Mouse (Mus musculus): Measurements from ENCODE around the gene Fancg. TPM values are rescaled to one million over a fixed set of nuclear protein-coding genes. Genes with fewer than 3 reads are reported as not detected.

The Fancg gene
- total RNA-seq (2021): 8.7 and 10.2 TPM in 2 replicates
- long read RNA-seq, experiment 1, transcript Fancg-201 (14 exons, 2,771 nt): major isoform, 5 of 16 reads
- long read RNA-seq, experiment 1, partial matches to known transcripts: 2 of 16 reads
- long read RNA-seq, experiment 1, other reads (novel, unspliced or antisense): 9 of 16 reads
- long read RNA-seq, experiment 2, transcript Fancg-201 (14 exons, 2,771 nt): major isoform, 5 of 7 reads
- long read RNA-seq, experiment 2, partial matches to known transcripts: 0 of 7 reads
- long read RNA-seq, experiment 2, other reads (novel, unspliced or antisense): 2 of 7 reads

DNA sequence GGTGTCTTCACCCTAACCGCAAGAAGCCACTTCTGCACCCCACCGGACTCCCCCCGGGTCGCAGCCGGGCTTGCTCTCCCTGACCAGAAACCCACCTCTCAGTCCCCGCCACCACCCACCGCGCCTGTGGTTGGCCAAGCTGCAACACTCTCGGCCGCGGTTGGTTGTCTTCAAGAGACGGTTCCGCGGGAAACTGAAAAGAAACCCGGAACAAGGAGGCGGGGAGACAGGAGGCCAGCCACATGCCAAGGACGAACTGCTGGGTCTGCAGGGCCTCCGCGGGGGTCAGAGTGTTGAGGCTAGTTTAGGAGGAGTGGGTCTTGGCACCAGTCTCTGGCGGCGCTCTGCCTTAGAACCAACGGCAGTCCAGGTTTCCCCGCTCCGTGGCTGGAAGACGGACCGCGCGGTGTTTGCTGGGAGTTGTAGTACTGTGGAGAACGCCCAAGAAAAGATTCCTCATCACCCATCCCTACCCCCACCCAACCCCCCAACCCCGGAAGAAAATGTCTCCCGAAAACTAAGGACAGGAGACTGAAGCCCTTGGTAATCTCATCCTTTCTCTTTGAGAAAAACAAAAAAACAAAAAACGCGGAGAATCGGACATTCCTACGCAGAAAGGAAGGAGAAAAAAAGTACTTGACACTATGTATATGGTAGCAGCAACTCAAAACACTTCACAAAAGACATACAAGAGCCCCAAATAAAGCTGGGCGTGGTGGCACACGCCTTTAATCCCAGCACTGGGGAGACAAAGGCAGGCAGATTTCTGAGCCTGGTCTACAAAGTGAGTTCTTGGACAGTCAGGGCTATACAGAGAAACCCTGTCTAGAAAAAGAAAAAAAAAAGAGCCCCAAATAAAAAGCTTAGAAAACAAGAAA is at the start of gene Fancg:
Gene Fancg (minus strand): TSS at position 346 of the 878 bp plus-strand sequence.
- DNase-seq: peak; percentile 91

DNA sequence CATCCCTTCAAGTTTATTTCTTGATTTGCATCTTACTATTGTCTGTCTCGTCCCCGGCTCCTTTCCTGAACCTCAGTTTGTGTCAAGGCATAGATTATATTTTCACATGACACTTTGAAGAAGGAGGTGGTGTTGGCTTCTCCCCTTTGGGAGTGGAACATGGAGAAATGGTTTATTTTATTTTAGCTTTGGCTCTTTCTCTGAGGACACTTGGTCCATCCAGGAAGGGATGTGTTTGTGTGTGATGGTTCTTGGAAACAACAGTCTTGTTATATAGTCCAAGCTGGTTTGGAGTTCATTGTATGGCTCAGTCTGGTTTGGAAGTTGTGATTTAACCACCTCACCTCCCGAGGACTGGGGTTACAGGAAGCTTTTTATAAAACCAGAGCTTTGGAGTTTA is 49.4 kb upstream of the Fancg start:
- DNase-seq: no peak

DNA sequence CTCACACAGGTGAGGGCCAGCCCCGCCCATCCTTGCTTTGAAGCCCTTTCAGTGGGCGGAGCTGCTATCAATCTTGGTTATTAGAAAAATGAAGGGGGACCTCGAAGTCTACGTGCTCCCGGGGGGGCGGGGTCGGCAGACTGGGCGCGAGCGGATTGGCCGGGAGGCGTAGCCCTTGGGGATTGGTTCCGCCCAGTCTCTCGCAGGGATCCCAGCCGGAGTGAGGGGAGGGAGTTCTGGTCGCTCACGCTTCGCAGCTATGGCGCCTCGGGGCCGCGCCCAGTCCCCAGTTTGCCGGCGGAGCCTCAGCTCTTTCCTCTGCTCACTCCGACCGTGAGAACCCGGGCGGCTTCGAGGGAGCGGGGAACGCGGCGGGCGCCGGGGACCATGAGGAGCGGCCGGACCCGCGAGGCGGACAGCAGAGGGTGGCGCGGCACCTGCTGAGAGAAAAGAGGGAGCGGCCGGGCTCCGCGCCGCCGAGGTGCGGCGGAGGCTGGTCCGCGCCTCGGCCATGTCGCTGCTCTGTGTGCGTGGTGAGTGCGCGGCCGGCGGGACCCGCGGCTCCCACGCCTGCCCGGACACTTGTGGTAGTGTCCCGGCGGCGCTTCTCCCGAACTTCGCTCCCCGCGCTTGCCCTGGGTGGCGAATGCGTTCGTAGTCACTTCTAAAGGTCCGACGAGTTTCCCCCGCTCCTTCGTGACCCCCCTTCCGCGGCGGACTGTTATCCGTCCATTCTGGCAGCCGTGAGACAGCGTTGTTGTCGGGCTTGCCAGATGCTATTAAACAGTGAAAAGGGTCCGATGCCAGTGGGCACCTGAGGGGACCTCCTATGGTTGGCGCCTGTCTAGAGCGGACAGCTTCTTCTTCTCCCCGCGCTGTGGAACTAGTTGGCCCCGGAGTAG is 48.7 kb upstream of the Fancg start, which contains the start of gene Unc13b:
Gene Unc13b (plus strand): TSS at position 201 of the 902 bp plus-strand sequence.
- DNase-seq: peak; percentile 97

DNA sequence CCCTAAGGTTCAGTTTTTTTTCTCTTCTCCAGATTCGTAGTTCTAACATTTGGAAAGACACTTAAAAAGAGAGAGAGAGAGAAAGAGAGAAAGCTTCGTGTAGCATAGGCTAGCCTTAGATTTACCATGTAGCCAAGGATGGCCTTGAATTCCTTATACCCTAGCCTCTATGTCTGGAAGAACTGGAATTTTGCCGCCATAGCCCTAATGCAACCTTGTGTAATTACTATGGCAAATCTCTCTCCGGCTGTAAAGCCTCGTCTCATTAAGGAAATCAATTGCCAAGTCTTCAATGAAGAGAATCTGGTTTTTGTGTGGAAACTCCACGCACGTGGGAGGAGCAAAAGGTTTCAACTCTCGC is 48.1 kb upstream of the Fancg start:
- DNase-seq: no peak

DNA sequence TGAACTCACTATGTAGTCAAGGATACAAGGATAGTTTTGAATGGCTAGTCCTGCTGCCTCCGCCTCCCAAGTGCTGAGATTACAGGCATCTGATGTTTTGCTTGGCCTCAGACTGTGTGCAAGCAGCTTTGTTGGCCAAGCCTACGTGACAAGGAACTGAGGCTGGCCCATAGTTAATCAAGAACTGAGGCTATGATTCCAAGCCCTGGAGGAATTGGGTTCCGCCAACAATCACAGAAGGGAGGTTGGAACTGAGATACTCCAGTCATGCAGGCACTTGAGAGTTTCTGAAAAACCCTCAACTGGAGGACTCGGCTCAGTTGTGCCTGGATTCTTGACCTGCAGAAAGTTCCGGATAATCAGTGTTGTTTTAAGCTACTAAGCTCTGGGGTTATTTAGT is 47.3 kb upstream of the Fancg start:
- DNase-seq: no peak

DNA sequence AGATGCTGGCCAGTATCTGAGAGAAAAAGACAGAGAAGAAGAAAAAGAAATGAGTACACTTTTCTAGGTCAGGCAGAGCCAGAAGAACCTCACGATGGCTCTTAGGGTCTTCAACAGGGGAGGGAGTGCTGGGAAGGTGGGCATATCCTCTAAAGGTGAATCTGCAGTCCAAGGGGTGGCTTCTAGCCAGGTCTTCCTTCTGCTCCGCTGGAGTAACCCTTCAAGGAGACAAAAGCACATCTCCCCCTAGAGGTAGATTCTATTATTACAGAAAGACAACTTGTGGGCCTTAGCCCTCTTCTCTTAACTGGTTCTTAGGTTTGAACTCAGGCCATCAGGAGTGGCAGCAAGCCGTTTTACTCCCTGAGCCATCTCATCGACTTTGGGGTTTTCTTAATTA is 42.3 kb upstream of the Fancg start:
- DNase-seq: peak; percentile 46

DNA sequence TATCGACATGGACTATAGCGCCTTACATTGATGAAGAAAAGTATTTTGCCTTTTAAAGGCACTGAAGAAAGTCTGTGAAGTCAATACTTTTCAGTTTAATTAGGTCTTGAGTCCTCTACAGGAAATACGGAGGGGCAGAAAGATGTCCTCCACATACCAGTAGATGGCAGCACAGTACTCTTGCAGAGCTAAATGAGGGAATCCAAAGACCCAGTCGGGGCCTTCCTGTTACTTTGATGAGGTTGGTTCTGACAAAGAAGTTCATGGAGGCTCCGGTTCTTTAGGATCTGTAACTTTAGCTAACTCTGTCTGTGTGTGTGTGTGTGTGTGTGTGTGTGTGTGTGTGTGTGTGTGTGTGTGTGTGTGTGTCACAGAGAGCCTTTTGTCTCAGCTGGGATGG is 36.9 kb upstream of the Fancg start:
- DNase-seq: peak; percentile 85

DNA sequence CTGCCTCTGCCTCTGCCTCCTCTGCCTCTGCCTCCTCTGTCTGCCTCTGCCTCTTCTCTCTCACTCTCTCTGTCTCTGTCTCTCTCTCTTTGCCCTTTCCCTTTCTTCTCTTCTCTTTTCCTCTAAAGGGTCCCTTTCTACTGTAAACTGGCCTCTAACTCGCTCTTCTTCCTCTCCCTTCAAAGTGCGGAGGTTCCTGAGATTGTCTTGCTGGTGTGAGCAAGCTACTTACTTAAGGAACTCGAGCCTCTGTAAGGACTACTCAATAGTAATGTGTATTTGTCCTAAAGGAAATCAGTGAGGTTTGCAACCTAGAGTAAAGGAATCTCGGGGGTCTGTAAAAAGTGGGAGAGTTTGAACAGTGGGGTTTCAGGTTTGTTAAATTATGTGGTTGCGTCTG is 36.3 kb upstream of the Fancg start:
- no peak for DNase-seq

DNA sequence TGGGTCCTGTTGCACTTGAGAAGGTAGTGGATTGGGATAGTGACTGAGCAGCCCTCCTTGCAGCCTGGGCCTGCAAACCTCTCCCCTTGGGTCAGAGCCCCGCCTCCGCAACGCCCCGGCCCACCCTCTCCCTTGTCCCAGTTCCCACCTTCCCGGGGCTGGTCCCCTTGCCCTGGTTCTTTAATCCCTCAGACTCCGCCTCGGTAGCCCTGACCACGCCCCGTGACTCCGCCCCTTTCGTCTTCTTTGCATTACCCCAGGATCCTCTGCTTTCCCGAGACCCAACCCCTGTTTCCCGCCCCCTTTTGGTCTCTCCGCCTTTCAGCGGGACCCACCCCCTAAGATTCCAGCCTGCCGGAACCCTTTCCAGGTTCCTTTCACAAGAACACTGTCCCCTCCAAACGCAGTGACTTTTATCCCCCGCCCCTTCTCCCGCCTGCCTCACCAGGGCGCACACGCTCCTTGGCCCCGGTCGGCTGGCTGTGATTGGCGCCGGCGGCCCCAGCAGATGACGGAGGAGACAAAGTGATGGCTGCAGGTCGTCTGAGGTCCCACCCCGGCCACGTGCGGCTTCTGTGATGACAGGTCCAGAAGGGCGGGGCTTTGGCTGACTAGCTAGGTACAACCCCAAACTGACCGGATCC is 35.5 kb upstream of the Fancg start, which contains the start of gene Fam214b:
Gene Fam214b (minus strand): TSS at position 562 of the 644 bp plus-strand sequence.
- DNase-seq: peak; percentile 99

DNA sequence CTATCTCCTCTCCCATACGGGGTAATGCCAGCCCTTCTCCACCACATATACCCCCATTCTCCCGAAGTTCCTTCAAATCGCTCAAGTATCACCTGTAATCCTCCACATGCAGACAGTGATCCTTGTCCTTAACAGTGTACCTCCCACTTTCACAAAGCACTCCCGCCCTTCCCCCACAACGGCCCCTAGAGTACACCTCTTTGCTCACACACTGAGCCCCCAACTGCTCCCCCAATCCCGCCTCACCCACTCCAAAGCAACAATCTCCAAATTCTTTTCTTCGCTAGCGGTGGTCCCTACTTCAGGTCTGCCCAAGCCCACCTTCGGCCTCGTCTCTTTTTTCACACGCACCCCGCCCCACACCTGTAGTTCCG is 35.0 kb upstream of the Fancg start:
- no peak for DNase-seq

DNA sequence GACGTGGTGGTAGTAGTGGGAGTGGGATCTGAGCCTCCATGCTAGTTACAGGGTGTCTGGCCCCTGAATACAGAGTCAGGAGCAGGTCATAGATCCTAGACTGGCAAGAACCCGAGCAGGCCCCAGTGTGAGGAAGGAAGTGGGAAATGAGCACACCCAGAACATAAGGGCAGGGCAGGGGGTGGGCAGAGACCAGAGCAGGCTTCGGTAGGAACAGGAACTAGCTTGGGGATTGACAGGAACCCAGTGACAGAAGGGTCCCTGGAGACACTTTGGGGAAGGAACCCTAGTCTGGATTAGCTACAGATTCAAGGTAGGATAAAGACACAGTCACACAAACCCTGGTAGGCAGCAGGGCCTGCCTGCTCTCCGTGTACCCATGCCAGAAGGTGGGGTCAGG is 34.4 kb upstream of the Fancg start:
- DNase-seq: peak; percentile 56

DNA sequence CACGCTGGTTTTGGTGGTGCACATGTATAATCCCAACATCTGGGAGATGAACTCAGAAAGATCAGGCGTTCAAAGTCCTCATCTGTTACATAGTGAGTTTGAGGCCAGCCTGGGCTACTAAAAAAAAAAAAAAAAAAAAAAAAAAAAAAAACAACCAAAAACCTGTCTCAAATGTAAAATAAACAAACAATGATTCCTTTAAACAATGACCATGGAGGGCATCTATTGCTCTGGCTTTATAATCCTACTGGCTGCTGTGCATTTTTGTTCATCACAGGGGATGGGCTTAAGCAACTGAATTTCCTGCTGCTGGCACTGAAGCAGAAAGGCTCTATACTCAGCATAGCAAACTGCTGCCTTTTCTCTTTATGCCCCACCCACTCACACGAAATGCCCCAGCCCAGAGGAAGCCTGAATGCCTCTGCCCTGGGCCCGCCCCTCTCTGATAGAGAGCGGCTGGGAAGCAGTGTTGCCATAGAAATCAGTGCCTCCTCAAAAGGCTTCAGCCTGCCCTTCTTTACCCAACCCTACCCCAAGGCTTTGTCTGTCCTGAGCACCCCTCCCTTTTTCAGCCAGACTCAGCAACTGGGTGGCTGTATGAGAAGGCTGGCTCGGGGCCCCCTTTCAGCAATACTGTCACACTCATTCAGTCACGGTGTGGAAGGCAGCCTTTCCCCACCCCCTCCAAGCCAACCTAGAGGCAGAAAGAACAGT is 33.5 kb upstream of the Fancg start:
- peak; percentile 81 for DNase-seq

DNA sequence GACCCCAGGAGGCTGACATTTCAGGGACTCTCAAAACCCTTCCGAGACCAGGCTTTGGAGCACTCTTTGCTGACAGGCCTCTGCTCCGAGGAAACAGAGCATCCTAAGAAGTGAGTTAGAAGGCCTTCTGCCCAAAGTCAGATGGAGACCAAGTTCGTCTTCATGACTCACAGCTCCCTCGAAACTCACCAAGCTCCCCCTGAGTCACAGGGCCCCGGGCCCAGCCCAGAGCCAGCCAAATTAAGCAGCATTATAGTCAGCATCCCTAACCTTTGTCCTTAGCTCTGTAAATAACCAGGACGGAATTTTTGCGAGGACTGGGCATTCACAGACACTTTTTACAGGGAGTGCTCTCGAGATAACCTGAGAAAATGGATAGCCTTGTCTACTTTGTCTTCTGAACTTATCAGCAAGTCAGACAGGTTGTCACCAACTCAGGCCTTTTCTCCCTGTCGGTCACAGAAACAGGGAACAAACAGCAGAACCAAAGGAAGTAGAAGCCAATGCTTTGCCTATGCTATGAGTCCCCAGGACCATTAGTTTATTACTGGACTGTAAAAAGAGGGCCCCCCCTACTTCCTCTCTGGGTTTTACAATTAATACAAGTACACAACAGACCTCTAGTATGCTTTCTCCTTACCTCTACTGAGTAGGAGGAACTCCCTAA is 30.7 kb upstream of the Fancg start:
- peak; percentile 68 for DNase-seq

DNA sequence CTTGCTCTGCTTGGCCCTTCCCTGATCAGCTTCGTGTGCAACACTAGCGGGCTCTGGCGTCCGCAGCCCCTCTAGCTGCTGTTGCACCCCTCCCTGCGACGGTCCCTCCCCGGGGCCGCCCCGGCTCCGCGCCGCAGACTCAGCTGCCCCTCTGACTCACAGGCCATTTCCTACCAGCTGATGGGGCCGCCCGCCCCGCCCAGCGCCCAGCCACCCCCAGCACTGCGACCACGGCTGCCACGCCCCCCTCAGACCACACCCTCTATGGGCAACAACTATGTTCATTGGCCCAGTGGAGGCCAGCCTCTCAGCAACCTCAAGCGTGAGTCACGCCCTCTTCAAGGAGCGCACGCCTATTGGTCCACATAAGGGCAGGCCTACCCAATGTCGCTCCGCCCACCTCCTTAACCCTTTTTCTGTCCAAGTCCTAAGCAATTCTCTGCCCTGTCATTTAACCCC is 29.8 kb upstream of the Fancg start:
- DNase-seq: peak; percentile 99

DNA sequence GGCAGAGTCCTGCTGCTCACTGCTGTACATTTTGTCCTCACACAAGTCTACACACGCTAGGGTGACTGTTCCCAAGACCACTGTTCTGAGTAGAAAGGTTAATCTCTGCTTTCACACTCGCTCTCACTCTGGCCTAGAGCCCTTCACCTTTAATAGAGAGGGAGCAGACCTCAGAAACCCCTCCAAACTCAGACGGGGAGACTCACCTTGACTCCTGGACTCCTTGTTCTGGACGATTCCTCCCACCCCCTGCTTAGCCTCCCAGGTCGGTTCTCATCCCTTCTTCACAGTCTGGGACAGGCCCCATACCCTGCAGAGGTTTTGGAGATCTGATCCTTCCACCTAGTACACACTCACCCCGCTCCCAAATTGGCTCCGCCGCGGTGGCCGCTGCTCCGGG is 29.3 kb upstream of the Fancg start:
- no peak for DNase-seq

DNA sequence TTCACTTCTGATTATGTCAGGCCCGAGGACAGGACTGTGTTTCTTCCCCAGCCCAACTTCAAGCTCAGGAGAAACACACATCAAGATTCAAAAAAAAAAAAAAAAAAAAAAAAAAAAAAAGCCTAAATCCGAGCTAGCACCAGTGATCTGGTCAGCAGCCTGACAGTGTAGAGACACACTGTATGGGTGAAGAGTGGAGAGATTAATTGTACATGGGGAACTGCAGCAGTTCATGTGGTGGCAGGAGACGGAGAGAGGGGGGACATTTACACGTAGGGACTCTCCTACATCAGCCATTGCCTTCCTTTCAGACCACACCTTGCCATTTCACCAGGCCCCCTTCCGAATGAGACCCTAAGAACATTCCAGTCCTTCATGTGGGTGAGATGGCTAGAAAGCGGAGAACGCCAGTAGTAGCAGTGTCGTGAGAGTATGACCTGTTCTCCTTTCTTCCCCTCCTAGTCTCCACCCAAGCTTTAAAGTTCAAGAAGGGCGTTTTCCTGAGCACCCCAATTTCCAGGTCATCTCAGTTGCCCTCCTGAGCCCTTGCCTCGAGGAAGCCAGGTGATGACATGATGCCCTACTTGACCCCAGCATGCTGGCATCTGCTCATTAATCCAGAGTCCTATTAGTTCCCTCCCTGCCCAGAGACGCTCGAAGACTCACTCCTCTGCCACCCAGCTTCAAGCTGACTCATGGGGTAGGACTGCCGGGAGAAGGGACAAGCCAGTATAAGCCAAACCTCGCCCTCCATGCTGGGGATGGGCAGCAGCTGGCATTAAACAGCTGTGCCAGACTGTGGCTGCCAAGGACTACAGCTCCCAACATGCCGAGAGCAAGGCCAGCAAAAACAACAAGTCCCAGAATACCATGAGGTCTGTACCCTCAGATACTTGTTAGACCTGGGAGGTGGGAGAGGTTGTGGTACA is 28.5 kb upstream of the Fancg start:
- peak; percentile 90 for DNase-seq

DNA sequence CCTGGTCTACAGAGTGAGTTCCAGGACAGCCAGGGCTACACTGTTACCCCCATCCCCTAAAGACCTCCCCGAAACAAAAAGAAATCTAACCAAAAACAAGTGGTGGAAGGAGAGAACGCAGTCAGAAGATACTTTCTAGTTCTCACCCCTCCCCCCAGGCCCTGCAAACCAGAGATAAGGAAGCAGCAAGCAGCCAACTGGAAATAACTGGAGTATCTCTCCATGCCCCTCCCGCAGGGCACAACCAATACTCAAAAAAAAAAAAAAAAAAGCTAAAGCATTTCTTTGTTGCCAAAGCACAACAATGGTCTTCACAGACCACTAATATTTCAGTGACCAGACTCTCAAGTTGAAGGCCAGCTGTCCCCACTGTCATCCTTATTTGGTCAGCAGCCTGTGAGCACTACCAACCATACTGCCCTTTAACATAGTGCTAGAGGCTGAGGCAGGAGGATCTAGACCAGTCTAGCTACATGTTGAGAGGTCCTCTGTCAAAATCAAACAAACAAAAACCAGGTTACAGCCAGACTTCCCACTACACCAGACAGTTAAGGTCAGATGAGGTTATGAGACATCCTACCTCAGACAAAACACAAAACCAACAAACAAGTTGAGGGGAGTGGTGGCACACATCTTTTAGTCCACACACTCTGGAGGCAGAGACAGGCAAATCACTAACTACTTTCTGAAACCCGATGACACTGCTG is 27.7 kb upstream of the Fancg start:
- no peak for DNase-seq

DNA sequence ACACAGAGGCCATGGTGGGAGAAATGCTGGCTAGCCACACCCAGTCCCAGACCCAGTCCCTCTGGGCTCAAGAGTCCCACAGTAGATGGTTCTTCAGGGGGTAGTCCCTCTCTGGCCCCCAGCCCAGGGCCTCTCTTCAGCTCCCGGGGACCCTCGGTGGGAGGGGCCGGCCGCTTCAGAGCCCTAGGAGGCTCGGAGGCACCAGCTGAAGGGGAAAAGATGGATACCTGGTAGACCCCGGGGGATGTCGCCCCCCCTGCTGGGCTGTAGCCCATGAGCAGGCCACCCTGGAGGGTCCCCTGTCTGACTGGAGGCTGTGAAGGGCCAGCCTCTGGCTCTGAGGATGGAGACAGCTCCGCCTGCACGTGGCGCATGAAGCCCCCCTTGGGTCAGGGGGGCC is 26.1 kb upstream of the Fancg start:
- no peak for DNase-seq

DNA sequence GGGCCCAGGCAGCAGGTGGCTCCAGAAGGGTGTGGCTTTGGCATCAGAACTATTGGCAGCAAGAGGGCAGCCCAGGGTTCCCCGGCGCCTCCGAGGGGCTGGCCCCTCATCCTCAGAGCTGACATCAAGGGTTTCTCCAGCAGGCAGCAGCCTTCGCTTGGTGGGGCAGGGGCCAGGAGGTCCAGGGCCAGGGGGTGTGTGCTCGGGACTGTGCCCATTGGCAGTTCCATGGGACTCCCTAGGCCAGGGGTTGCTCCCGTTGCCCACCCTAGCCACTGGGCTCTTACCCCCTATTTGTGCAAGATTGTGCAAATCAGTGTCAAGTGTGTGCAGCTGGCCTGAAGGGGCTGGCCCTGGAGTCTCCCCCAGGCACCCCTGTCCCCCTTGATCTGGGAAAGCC is 25.5 kb upstream of the Fancg start:
- no peak for DNase-seq

All from adrenal gland, postnatal 14 days (tissue).